Mouse (Mus musculus) cortical plate, adult 2 months (tissue): ENCODE results near the gene Tmem92.

Source experiments
- CTCF ChIP-seq: fragments of 200-500 bp; IDR thresholded peaks from 2 replicates; pipeline ENCODE4 v1.5.1; 2011; ENCODE audit warnings: mild to moderate bottlenecking, control low read depth, low read length; ENCODE audit not compliant: insufficient read depth; ENCODE audit errors: extremely low read depth
- POLR2A ChIP-seq: fragments of 200-500 bp; IDR thresholded peaks from 2 replicates; pipeline ENCODE4 v1.6.1; 2011; ENCODE audit warnings: mild to moderate bottlenecking, low read length, control low read depth; ENCODE audit not compliant: insufficient read depth; ENCODE audit errors: extremely low read depth

DNA sequence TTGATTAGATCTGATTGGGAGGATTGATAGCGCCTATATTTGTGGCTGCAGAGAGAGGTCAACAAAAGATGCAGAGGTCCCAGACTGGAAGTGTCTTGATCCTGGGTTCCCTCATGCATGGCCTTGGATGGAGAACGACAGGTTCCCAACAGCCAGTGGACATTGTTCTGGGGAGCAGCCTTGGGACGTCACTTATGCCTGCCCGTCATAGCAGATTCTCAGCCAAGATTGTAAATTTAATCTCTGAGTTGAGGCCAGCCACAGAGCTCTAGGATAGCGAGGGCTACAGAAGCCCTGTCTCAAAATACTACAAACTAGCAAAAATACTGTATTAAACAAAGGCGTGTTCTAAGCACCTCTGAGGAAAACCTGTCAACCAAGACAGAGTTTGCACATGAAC, 22.6 kb downstream of the Tmem92 start:
- no peak for TF ChIP-seq CTCF
- no peak for TF ChIP-seq POLR2A
